Mouse (Mus musculus): ENCODE results near the gene Nhej1. TPM values are rescaled to one million over a fixed set of nuclear protein-coding genes. Genes with fewer than 3 reads are reported as not detected.

Gene Nhej1
- polyA plus RNA-seq, 1 experiment = 2.4 TPM

DNA sequence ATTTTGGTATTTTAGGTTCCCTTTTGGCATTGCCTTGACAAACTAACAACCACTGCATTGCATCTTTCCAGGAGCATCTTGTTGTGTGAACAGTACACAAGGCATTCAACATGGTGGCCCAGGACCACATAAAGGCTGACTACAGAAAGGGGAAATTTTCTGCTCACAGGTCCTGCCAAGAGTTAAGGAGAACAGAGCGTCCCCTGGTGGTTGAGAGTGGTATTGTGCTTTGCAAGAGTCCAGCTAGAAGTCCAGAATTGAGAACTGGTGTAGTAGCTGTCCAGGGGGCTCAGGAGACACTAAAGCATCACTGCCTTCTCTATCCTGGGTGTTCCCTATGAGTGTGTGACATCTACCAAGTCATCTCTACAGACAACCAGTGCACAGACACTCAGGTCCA, 124.5 kb downstream of the Nhej1 start:
- peak; percentile 5 to 57 for DNase-seq (ENCODE audit: extremely low spot score in 1 of 2, low spot score in 1 of 2)

DNA sequence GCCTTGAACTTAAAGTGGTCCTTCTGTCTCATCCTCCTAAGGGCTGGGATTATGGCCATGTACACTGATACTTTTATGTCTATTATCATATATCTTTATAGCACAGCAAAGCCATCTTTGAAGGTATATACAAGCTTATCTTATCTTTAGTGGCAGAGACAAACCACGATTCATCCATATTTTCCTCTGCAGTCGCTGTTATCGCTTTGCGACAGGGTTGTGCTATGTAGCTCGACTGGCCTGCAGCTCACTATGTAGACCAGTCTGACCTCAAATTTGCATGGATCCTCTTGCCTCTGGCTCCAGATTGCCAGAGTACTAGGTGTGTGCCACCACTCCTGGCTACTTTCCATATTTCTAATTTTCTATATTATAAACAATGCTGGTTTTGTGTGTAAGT, 125.8 kb downstream of the Nhej1 start:
- DNase-seq (ENCODE audit: extremely low spot score in 1 of 2, low spot score in 1 of 2) = no peak

DNA sequence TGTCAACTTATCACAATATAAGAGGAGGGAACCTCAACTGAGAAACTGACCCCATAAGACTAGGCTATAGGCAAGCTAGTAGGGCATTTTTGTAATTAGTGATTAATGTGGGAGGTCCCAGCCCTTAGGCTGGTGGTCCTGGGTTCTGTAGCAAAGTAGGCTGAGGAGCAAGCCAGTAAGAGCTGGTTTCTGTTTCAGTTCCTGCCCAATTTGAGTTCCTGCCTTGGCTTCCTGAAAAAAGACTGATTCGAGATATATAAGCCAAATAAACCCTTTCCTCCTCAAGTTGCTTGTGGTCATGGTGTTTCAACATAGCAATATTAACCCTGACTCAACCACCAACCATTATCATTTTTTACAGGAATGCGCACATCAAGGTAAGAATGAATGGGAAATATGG, 127.8 kb downstream of the Nhej1 start:
- no peak for DNase-seq (ENCODE audit: extremely low spot score in 1 of 2, low spot score in 1 of 2)

DNA sequence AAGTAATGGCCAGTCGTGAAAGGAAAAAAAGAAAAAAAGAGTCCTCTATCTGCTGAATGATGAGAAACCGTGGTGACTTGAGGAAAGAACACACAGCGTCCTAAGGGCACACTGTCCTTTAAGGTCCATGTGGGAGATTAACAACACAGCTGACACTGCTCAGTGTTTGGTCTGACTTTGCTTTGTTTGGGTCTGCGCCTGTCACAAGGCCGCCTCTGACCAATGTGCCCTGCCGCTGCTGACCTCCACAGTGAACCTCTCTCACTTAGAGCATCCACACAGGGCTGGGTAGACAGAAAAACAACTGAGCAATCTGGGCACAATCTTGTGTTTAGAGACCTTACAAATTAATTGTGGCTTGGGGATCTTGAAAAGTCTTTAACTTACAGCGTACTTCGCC, 148.0 kb downstream of the Nhej1 start:
- DNase-seq (ENCODE audit: extremely low spot score in 1 of 2, low spot score in 1 of 2) = no peak

DNA sequence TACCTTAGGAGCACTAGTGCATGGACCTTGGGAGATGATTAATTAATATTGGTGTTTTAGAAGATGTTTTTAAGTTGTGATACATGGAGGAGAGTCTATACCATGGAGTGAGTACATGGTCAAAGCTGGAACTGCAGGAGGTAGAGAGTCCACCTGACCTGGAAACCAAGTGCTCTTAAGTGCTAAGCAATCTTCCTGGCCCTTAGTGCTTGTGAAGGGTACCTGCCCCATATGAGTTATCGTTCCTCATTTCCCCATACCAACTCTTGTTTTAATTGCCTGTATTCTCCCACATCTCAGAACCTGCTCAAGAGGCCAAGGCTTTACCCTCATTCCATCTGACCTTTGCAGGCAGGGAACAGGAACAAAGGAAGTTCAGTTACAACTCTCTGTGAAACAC, 149.1 kb downstream of the Nhej1 start:
- DNase-seq (ENCODE audit: extremely low spot score in 1 of 2, low spot score in 1 of 2) = no peak

DNA sequence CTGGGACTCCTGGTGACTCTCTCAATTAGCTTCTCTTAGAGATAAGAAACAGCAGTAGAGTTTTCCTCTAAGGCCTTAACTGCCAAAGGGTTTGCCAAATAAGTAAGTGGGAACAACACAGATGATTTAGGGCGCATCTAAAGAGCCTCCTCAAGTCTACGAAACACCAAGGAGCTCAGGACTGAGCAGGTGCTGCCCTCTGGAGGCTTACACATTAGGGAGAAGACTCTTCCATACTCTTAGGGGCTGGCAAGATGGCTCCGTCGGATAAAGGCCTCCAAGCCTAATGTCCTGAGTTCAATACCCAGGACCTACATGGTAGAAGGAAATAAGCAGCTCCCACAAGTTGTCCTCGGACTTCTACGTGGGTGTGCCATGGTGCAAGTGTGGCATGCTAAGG, 151.4 kb downstream of the Nhej1 start:
- no peak for DNase-seq (ENCODE audit: extremely low spot score in 1 of 2, low spot score in 1 of 2)

DNA sequence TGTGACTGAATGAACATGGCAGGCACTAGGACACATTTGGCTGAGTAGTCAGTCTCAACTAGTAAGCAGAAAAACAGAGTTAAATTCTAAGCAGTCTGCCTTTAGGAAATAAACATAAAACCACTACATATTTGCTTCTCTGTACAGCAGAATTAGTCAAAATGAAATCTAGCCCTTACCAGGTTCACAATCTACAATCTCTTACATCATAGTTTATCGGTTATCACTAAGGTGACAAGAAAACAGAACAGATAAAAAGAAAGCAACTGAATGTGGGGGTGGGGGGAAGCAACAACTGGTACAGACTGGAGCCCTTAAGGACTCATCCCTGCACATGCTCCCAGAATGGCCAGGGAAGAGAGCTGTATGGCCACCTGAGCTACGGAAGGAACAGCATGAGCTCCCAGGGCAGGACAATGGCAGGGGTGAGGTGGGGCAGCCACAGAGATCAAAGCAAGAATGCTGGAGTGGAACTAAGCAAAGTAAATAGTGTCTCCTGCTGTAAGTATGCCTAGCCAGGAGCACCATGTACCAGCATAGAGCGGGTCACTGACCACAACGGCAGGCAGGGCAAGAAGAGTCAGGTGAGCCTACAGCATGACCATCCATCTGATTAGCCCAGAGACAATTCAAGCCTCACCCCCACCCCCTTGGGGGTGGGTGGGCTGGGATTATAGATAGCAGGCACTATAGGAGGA, 153.5 kb downstream of the Nhej1 start:
- no peak for DNase-seq (ENCODE audit: extremely low spot score in 1 of 2, low spot score in 1 of 2)

DNA sequence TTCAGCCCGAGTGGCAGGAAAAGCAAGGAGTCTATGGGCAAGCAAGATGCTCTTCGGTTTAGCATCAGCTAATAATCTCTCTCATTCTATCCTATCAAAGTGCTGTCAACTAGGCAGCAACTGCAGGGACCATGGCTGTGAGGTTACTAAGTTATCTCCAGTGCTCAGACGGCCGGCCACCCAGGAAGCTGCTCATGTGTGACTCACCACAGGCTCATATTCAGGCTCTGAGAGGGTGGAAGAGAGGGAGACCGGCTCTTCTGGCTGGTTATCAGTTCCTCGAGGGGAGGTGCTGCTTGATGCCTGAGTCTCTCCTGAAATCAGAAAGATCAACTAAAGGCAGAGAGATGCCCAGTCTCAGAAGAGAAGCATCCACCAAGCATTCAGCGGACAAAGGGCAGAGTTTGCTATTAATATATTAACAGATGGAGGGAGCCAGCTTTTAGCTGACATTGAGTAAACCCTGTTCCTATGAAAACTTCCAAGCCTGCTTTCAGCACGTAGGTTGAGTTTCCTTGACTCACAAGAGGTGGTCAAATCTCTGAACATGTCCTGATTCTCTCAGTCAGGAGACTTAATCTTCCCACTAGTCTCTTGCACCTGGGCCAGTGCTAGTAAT, 156.9 kb downstream of the Nhej1 start:
- no peak for DNase-seq (ENCODE audit: extremely low spot score in 1 of 2, low spot score in 1 of 2)

DNA sequence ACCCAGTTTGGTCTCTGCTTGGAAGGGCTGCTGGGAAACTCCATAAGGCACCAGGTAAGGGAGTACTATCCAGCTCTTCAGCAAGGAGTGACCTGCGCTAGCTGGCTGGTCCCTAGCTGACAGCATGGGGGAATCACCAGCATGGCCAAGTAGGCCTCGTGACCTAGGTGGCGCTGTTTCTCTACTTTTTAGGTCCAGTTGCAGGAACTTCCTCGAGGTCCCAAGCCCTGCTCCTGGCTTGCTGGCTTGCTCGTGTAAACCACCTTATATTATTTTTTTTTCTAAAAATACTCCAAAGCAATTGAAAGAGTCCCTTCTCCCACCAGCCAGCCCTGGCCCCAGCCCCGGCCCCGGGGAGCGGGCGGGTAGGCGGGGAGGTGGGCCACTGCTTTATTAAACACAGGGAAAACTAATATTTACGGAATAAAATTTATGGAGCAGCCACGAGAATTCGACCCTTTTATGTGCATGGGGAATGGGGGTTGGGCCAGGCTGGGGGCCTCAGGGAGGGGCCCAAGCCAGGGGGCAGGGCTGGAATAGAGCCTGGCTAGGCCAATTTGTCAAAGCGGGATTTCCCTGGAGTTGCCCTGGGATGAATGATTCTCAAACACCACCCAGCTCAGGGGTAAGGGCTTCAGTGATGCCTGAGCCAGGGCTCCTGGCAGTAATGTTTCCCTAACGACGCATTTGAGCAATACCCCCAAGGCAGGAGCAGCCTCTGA, 160.3 kb downstream of the Nhej1 start:
- peak; percentile 15 to 81 for DNase-seq (ENCODE audit: extremely low spot score in 1 of 2, low spot score in 1 of 2)

DNA sequence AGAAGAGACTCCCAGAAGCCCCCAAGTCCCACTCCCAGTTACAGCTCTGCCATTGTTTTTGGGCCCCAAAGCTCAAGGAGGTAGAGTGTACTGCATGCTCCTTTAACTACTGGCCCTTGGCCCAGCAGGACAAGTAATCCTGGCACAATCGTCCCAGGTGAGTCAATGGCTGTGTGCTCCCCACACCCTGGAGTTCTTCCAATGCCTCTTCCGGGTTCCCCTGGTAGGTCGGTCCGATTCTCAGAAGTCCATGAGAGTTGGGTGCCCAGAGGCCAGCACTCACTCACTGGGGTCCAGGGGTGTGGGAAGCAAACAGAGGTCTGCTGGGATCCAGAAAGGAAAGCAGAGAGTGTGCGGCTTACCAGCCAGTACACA, 162.2 kb downstream of the Nhej1 start:
- no peak for DNase-seq (ENCODE audit: extremely low spot score in 1 of 2, low spot score in 1 of 2)

DNA sequence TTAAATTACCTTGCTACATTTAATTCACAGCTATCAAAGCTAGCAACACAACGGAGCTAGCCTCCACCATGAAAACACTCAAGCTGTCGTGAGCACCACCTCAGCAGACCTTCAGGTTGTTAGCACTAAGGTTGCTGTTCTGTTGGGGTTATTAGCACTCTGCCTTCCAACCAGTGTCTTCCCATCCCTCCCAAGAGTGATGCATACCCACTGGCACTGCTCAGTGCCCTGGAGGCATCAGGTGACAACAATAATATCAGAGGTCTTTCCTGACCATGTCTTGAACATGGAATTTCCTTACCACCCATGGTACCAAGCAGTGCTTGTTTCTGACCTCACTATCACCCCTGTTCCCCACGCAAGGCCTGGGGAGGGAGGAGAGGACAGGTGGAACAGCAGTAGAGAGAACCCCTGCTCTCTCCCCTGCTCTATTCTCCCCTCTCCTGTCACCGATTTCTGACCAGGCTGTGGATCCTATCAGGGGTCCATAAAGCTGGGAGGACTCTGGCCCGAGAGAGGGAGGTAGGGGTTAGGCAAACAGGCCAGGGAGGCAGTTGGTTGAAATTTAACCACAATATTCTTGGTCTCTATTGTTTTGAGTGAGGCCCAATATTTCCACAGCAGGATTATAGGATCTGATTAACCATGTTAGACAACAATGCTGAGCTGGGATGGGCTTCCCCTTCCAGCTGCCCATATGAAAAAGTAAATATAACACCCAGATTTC, 162.7 kb downstream of the Nhej1 start:
- no peak for DNase-seq (ENCODE audit: extremely low spot score in 1 of 2, low spot score in 1 of 2)

DNA sequence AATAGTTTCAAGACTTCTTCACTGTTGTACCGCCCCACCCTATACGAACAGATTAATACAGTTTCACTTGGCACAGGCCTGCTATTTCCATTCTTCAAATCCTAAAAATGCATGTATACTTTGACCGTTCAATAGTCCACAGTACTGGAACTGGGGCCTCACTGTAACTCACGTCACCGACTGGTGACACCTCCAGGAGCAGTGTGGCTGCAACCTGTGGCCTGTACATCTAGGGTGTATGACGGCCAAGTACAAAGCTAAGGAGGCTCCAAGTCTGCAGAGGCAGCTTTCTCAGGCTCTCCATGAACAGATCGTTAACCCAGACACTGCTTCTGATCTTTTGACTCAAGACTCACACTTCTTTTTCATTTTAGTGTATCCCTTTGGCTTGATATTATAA, 163.3 kb downstream of the Nhej1 start:
- DNase-seq (ENCODE audit: extremely low spot score in 1 of 2, low spot score in 1 of 2) = no peak

DNA sequence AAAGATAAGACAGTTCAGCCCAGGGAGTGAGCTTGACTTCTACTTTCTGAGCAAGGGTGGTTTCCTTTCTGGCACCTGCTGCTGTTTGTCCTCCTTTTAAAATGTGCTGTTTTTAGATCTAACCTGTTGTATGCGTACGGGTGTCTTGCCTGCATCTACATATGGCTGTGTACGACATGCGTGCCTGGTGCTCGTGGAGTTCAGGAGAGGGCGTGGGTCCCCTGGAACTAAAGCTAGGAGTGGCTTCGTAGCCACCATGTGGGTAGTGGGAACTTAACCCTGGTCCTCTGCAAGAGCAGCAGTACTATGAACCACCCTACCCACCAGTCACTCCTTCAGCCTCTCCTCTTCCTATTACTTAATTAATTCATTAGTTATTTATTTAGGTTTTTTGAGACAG, 164.9 kb downstream of the Nhej1 start:
- DNase-seq (ENCODE audit: extremely low spot score in 1 of 2, low spot score in 1 of 2) = no peak

DNA sequence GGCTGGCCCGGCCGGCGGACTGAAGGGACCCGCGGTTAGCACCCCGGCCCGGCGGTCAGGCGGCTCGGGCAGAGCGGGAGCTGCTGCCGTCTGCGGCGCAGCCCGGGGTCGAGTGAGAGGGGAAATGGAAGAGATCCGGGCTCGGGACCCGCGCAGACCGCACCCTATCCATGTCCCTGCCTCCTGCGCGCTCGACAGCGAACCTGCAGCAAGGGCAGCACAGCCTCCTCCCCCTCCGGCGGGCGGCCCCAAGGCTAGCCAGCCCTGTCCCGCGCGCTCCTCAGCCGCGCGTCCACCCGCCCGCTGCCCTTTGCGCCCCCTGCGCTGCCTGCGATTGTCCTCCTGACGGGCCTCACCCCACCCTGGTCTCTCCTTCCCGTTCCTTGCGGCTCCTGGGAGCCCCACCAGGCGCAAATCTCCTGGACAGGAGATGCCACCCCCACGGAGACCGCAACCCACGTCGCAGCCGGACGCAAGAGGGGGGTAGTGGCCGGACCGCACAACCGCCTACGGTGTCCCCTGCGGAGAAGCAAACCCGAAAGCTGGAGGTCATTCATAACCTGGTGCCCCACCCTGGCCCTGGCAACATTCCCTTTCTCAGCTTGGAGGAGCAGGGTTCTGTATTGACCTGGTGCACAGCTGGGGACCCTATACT, 173.3 kb downstream of the Nhej1 start, which contains the start of gene Ihh:
Gene Ihh, minus strand, starts transcription at position 117 of the 655 bp plus-strand sequence.
- DNase-seq (ENCODE audit: extremely low spot score in 1 of 2, low spot score in 1 of 2) = no peak

DNA sequence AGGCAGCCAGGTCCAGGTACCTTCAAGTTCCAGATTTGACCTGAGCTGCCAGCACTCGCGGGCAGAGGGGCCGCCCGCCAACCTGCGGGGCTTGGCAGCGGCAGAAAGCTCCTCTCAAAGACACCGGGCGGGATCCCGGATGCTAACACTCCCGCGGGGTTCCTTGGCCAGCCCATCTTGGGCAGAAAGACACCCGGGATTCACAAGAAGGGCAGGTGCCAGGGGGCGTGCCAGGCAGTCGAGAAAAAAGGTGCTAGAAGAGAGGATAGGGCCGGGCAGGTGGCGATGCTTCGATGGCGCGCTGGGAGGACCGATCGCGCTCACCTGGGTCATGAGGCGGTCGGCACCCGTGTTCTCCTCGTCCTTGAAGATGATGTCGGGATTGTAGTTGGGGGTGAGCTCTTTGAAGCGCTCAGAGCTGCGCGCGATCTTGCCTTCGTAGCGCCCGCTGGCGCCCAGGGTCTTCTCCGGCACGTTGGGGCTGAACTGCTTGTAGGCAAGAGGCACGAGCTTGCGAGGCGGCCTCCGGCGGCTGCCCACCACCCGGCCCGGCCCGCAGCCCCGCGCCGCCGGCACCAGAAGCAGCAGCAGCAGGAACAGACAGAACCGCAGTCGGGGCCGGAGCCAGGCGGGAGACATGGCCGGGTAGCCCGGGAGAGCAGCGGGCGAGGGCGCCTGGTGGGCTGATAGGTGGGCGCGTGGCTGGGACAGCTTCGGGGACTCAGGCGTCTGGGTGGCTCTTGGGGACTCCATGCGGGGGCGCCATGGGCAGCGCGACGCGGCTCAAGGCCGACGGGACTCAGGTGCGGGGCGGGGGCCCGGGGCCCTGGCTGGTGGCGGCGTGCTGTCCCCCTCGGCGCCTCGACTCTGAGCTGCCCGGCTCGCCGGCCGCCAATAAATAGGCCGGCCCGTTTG, 174.2 kb downstream of the Nhej1 start:
- no peak for DNase-seq (ENCODE audit: extremely low spot score in 1 of 2, low spot score in 1 of 2)

DNA sequence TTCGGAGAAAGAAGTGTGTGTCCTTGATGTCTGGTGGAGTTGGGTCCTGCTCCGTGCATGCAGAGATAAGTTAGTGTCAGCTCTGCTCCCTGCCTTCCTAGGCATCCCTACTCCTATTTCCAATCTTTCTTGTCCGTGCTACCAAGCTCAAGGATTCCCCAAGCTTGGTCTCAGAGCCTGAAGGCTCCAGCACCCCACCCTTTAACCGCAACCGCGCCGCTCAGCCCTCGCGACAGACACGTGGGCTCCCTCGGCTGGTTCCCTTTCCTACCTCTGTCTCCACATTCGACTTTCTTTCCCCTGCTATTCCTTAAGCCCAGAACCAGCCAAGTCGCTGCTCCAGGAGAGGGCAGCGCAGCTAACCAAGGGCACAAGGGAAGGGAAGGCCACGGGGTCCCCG, 174.9 kb downstream of the Nhej1 start:
- no peak for DNase-seq (ENCODE audit: extremely low spot score in 1 of 2, low spot score in 1 of 2)

DNA sequence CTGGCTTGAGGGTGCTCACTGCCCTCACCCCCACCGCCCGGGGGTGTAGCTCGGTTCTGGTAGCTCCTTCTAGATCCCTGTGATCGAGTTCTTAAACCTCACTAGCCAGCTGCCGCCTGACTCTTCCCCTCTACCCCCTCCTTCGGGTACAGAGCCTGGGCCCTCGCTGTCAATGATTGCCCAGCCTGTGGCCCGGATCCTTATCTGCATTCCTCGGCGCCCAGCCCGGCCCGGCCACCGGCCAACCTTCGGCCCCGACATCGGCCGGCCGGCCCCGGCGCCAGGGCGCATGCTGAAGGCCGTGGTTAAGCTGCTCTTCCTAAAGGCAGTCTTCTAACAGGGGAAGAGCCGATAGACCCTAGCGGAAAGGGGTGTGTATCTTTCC, 175.3 kb downstream of the Nhej1 start:
- no peak for DNase-seq (ENCODE audit: extremely low spot score in 1 of 2, low spot score in 1 of 2)

DNA sequence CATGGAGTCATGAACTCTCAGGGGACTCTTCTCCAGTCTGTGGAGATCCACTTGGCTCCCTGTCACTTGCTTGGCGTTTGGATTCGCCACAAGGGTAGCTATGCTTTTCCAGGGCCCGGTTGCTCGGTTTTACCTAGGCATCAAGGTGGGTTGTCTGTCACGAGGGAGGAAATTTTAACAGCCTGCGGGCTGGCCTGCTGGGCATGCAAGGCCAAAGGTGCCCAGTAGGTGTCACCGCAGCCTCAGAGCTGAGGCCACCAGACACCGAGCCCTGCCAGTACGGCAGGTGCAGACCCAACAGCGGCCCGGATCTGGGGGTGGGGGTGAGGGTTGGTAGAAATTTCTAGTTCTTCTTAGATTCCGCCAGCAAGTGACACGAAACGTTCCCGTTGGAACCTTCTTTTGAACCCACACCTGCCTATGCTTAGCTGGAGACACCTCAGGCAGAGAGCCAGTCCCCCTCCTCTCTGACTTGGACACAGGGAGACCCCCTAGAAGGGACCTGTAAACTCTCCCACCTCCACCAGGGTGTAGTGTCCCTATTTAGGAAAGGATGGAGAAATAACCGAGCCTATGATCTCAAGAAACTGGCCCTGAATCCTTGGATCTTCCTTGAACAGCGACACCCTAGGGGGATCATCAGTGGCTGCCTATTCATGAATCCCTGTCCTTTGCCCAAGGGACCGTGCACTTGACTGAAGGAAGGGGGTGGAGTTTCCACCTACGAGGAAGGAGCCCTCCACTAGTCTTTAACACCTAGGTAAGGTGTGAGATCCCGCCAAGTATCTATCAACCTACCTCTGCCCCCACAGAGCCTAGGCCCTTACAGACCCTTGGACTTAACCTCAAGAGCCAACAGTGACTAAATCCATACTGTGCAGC, 176.0 kb downstream of the Nhej1 start:
- peak; percentile 24 to 66 for DNase-seq (ENCODE audit: extremely low spot score in 1 of 2, low spot score in 1 of 2)

Measured in frontal cortex, adult 2 months (tissue).